Mouse (Mus musculus): ENCODE measurements around the gene H2-D1. TPM values are rescaled to one million over a fixed set of nuclear protein-coding genes. Genes with fewer than 3 reads are reported as not detected.

Gene H2-D1
- polyA plus RNA-seq (2015; fragmentation: Nextera tagmentation; extraction: Ambion mirVana), result 256 and 291 TPM in 2 replicates

GRCm38 (mm10) chr17:35262664-35263522, at the start of gene H2-D1:
Gene H2-D1 (plus strand): TSS chr17:35262730.
- DNase-seq (peak; percentile 96), ATAC-seq (peak; percentile 88)
- Histone ChIP-seq H3K9me3 (ENCODE audit: low read length) (no peaks in the 10 kb centered on the region), H3K36me3 (replicated peaks; ENCODE audit: insufficient read depth, low read length) (0 out of 2 replicates have a peak, but pooled peaks cover 5% of the 10 kb centered on the region), H3K4me3 (ENCODE audit: low read depth, low read length) (peak within 1 kb of the TSS; percentile 95), H3K4me2 (ENCODE audit: low read depth, low read length) (peak within 1 kb of the TSS; percentile 98), H3K4me1 (ENCODE audit: insufficient read depth) (peaks cover 21% of the 10 kb centered on the region), H3K27ac (ENCODE audit: low read depth) (peak within 1 kb of the TSS; percentile 85), H3K9ac (replicated peaks) (peak within 1 kb of the TSS; percentile 95), H3K27me3 (ENCODE audit: insufficient read depth, low read length) (no peaks in the 10 kb centered on the region)
- no peak for TF ChIP-seq EP300 (IDR thresholded peaks at IDR 0.05; ENCODE audit: low read depth)
- TF ChIP-seq CTCF (IDR thresholded peaks at IDR 0.05; ENCODE audit: low read depth), result no peak
- 2% methylated on average over 72 of the region's 73 CpGs for WGBS (ENCODE audit: insufficient replicate concordance)

DNA sequence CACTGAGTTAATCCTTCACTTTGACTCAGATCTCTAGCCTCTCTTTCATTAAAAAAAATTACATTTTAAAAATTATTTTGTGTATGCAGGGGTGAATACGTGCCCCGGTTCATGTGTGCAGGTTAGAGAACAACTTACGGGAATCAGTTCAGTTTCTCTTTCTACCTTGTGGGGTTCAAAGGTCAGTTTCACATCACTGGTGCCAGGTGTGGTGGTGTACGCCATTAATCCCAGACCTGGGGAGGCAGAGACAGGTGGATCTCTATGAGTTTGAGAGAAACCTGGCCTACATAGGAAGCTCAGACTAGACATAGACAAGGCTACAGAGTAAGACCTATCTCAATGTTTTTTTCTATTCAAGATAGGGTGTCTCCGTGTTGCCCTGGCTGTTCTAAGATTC, 49.5 kb upstream of the H2-D1 start:
- WGBS (ENCODE audit: insufficient replicate concordance), result 73% methylated on average over 5 of the region's 5 CpGs

GRCm38 (mm10) chr17:35218516-35219193, 43.9 kb upstream of the H2-D1 start:
- peaks cover 36% of the 10 kb centered on the region for H3K4me1 ChIP-seq (ENCODE audit: insufficient read depth)
- peak; percentile 58 for TF ChIP-seq EP300 (IDR thresholded peaks at IDR 0.05; ENCODE audit: low read depth)
- no peak for TF ChIP-seq CTCF (IDR thresholded peaks at IDR 0.05; ENCODE audit: low read depth)
- peaks cover 4% of the 10 kb centered on the region; the same call in 1 of the 2 replicates for H3K27me3 ChIP-seq (ENCODE audit: insufficient read depth, low read length)
- no peak overlapping the region; the same call in none of the 2 replicates for H3K9ac ChIP-seq (replicated peaks)
- peak overlapping the region; percentile 19; the same call in 1 of the 2 replicates for H3K4me3 ChIP-seq (ENCODE audit: low read depth, low read length)
- whole genome bisulfite sequencing (ENCODE audit: insufficient replicate concordance), result 19% methylated on average over 18 of the region's 18 CpGs
- DNase-seq, result peak; percentile 59
- peaks cover 9% of the 10 kb centered on the region; the same call in 1 of the 2 replicates for H3K36me3 ChIP-seq (replicated peaks; ENCODE audit: insufficient read depth, low read length)
- no peaks in the 10 kb centered on the region for H3K9me3 ChIP-seq (ENCODE audit: low read length)
- H3K4me2 ChIP-seq (ENCODE audit: low read depth, low read length), result peak overlapping the region; percentile 56
- peak overlapping the region; percentile 80 for H3K27ac ChIP-seq (ENCODE audit: low read depth)
- peak; percentile 69 for ATAC-seq

More for the DNA sequence above, 49.5 kb upstream of the H2-D1 start:
- Histone ChIP-seq H3K9me3 (ENCODE audit: low read length) (no peaks in the 10 kb centered on the region), H3K36me3 (replicated peaks; ENCODE audit: insufficient read depth, low read length) (no peaks in the 10 kb centered on the region), H3K4me3 (ENCODE audit: low read depth, low read length) (no peak overlapping the region), H3K4me1 (ENCODE audit: insufficient read depth) (peaks cover 24% of the 10 kb centered on the region), H3K27me3 (ENCODE audit: insufficient read depth, low read length) (no peaks in the 10 kb centered on the region), H3K9ac (replicated peaks) (no peak overlapping the region), H3K4me2 (ENCODE audit: low read depth, low read length) (no peak overlapping the region), H3K27ac (ENCODE audit: low read depth) (no peak overlapping the region)
- DNase-seq (no peak), ATAC-seq (no peak)
- TF ChIP-seq EP300 (IDR thresholded peaks at IDR 0.05; ENCODE audit: low read depth) (no peak), CTCF (IDR thresholded peaks at IDR 0.05; ENCODE audit: low read depth) (no peak)

DNA sequence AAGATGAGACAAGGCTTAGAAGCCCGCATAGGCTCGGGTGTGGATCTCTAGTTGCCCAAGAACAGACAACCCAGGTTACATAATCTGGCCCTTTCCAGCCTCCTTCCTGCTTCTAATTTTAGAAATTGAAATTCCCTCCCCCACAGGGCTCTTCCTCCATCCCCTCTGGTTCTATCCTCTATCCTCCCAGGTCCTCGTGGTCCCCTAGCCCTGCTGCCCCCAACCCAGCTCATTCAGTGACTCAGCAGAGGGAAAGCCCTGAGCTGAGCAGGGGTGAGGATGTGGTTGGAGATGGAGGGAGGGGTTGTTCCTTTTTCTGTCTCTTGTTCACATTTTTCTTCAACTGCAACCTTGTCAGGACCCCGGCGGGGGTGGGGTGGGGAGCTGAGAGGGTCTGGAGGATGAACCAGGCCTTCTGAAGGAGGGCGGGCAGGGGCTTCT, 42.9 kb upstream of the H2-D1 start:
- WGBS (ENCODE audit: insufficient replicate concordance), result 18% methylated on average over 6 of the region's 6 CpGs
- ATAC-seq, result peak; percentile 16; the same call in 1 of the 2 replicates

DNA sequence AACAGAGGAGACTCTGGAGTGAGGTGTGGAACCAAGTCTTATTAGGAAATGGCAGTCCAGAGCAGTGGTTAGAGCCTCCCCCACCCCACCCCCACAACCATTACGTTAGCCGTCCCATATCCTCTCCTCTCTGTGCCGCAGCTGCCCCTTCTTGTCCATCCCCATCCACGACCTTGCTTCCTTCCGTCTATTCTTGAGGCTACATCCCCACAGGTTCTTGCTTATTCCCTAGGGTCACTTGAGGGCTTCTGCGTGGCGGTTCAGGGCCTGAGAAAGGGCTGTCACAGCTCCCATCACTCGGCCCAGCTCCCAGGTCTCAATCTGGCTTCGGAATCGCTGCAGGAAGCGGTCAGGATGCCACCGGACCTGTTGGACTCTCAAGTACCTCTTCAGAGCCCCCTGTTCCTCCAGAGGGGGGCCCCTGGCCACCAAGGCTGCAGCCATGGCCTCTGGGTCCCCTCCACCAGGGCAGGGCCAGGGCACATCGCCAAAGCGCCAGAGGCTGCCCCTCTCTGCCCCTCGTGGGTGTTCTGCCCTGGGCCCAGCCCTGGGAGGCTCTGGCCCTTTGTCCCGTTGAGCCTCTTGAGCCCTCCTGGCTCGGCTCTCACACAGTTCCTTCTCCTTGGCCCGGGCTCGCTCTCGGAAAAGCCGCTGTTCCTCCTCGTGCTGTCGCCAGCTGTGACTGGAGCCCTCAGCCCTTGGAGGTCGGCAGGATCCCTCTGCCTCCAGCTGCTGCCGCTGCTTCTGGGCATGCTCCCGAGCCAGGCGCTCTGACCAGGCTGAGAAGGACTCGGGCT, 42.2 kb upstream of the H2-D1 start, which contains the start of gene Gm16181:
Gene Gm16181 (plus strand): TSS at position 679 of the 797 bp plus-strand sequence.
- H3K36me3 ChIP-seq (replicated peaks; ENCODE audit: insufficient read depth, low read length), result peaks cover 14% of the 10 kb centered on the region; the same call in 1 of the 2 replicates
- no peak within 1 kb of the TSS for H3K4me3 ChIP-seq (ENCODE audit: low read depth, low read length)
- TF ChIP-seq CTCF (IDR thresholded peaks at IDR 0.05; ENCODE audit: low read depth), result no peak
- TF ChIP-seq EP300 (IDR thresholded peaks at IDR 0.05; ENCODE audit: low read depth), result no peak
- H3K4me1 ChIP-seq (ENCODE audit: insufficient read depth), result peaks cover 30% of the 10 kb centered on the region
- H3K9me3 ChIP-seq (ENCODE audit: low read length), result no peaks in the 10 kb centered on the region
- 55% methylated on average over 28 of the region's 28 CpGs for WGBS (ENCODE audit: insufficient replicate concordance)
- H3K4me2 ChIP-seq (ENCODE audit: low read depth, low read length), result peak within 1 kb of the TSS; percentile 56
- DNase-seq, result no peak
- peak within 1 kb of the TSS; percentile 80 for H3K27ac ChIP-seq (ENCODE audit: low read depth)
- no peak for ATAC-seq
- peaks cover 4% of the 10 kb centered on the region; the same call in 1 of the 2 replicates for H3K27me3 ChIP-seq (ENCODE audit: insufficient read depth, low read length)
- H3K9ac ChIP-seq (replicated peaks), result no peak within 1 kb of the TSS

More for the DNA sequence above, 42.9 kb upstream of the H2-D1 start:
- no peak for TF ChIP-seq CTCF (IDR thresholded peaks at IDR 0.05; ENCODE audit: low read depth)
- TF ChIP-seq EP300 (IDR thresholded peaks at IDR 0.05; ENCODE audit: low read depth), result no peak
- H3K9me3 ChIP-seq (ENCODE audit: low read length), result no peaks in the 10 kb centered on the region
- H3K4me2 ChIP-seq (ENCODE audit: low read depth, low read length), result peak overlapping the region; percentile 56; the same call in 1 of the 2 replicates
- H3K27me3 ChIP-seq (ENCODE audit: insufficient read depth, low read length), result peaks cover 4% of the 10 kb centered on the region; the same call in 1 of the 2 replicates
- peak overlapping the region; percentile 80 for H3K27ac ChIP-seq (ENCODE audit: low read depth)
- no peak overlapping the region for H3K9ac ChIP-seq (replicated peaks)
- peaks cover 32% of the 10 kb centered on the region for H3K4me1 ChIP-seq (ENCODE audit: insufficient read depth)
- no peak overlapping the region for H3K4me3 ChIP-seq (ENCODE audit: low read depth, low read length)
- H3K36me3 ChIP-seq (replicated peaks; ENCODE audit: insufficient read depth, low read length), result peaks cover 9% of the 10 kb centered on the region; the same call in 1 of the 2 replicates
- DNase-seq, result no peak
